Mouse (Mus musculus): ENCODE results near the gene Mymx. TPM values are rescaled to one million over a fixed set of nuclear protein-coding genes. Genes with fewer than 3 reads are reported as not detected.

The Mymx gene
- polyA plus RNA-seq, 1 experiment from 2014 or later, result 7.4 TPM

- Histone ChIP-seq H3K4me3 (ENCODE audit: low read length) (peak overlapping the region; percentile 11), H3K9ac (replicated peaks; ENCODE audit: low read length) (peak overlapping the region; percentile 56), H3K27ac (ENCODE audit: low read length) (peak overlapping the region; percentile 66)
Observed at GRCm38 (mm10) chr17:45592606-45593431, 9.1 kb downstream of the Mymx start.

GRCm38 (mm10) chr17:45591701-45592605, 9.9 kb downstream of the Mymx start:
- Histone ChIP-seq H3K9me3 (ENCODE audit: low read length) (peaks cover 3% of the 10 kb centered on the region; the same call in 1 of the 2 replicates), H3K4me2 (replicated peaks; ENCODE audit: low read depth, low read length) (peak overlapping the region; percentile 100), H3K36me3 (ENCODE audit: insufficient read depth, low read length) (peaks cover 24% of the 10 kb centered on the region), H3K27ac (ENCODE audit: low read length) (peak overlapping the region; percentile 66), H3K27me3 (ENCODE audit: insufficient read depth, low read length) (no peaks in the 10 kb centered on the region), H3K9ac (replicated peaks; ENCODE audit: low read length) (peak overlapping the region; percentile 56), H3K4me3 (ENCODE audit: low read length) (no peak overlapping the region), H3K4me1 (ENCODE audit: insufficient read depth, low read length) (peaks cover 55% of the 10 kb centered on the region)
- 42% methylated on average over 16 of the region's 16 CpGs for WGBS
- peak; percentile 22; the same call in 1 of the 2 replicates for ATAC-seq (ENCODE audit: low FRiP score, low TSS enrichment)

More at GRCm38 (mm10) chr17:45592606-45593431, 9.1 kb downstream of the Mymx start:
- H3K4me1 ChIP-seq (ENCODE audit: insufficient read depth, low read length), result peaks cover 58% of the 10 kb centered on the region
- H3K36me3 ChIP-seq (ENCODE audit: insufficient read depth, low read length), result peaks cover 20% of the 10 kb centered on the region
- no peaks in the 10 kb centered on the region for H3K27me3 ChIP-seq (ENCODE audit: insufficient read depth, low read length)
- H3K9me3 ChIP-seq (ENCODE audit: low read length), result no peaks in the 10 kb centered on the region
- WGBS, result 51% methylated on average over 8 of the region's 8 CpGs
- no peak for ATAC-seq (ENCODE audit: low FRiP score, low TSS enrichment)
- peak overlapping the region; percentile 100 for H3K4me2 ChIP-seq (replicated peaks; ENCODE audit: low read depth, low read length)

- ATAC-seq (ENCODE audit: low FRiP score, low TSS enrichment), result no peak
- H3K4me2 ChIP-seq (replicated peaks; ENCODE audit: low read depth, low read length), result no peak overlapping the region
- WGBS, result 77% methylated on average over 6 of the region's 6 CpGs
Observed at GRCm38 (mm10) chr17:45590410-45590809, 11.5 kb downstream of the Mymx start.

GRCm38 (mm10) chr17:45589844-45590243, 12.1 kb downstream of the Mymx start:
- H3K4me3 ChIP-seq (ENCODE audit: low read length), result no peak overlapping the region
- no peak overlapping the region for H3K27ac ChIP-seq (ENCODE audit: low read length)
- no peak overlapping the region for H3K9ac ChIP-seq (replicated peaks; ENCODE audit: low read length)
- H3K4me2 ChIP-seq (replicated peaks; ENCODE audit: low read depth, low read length), result no peak overlapping the region
- no peaks in the 10 kb centered on the region for H3K27me3 ChIP-seq (ENCODE audit: insufficient read depth, low read length)
- no peak for ATAC-seq (ENCODE audit: low FRiP score, low TSS enrichment)
- H3K4me1 ChIP-seq (ENCODE audit: insufficient read depth, low read length), result peaks cover 48% of the 10 kb centered on the region
- H3K9me3 ChIP-seq (ENCODE audit: low read length), result peaks cover 9% of the 10 kb centered on the region; the same call in 1 of the 2 replicates
- WGBS, result 82% methylated on average over 8 of the region's 8 CpGs
- peaks cover 32% of the 10 kb centered on the region for H3K36me3 ChIP-seq (ENCODE audit: insufficient read depth, low read length)

More at GRCm38 (mm10) chr17:45590410-45590809, 11.5 kb downstream of the Mymx start:
- no peak overlapping the region for H3K27ac ChIP-seq (ENCODE audit: low read length)
- peaks cover 46% of the 10 kb centered on the region for H3K4me1 ChIP-seq (ENCODE audit: insufficient read depth, low read length)
- no peak overlapping the region for H3K4me3 ChIP-seq (ENCODE audit: low read length)
- H3K27me3 ChIP-seq (ENCODE audit: insufficient read depth, low read length), result no peaks in the 10 kb centered on the region
- H3K9ac ChIP-seq (replicated peaks; ENCODE audit: low read length), result no peak overlapping the region
- peaks cover 9% of the 10 kb centered on the region; the same call in 1 of the 2 replicates for H3K9me3 ChIP-seq (ENCODE audit: low read length)
- H3K36me3 ChIP-seq (ENCODE audit: insufficient read depth, low read length), result peaks cover 32% of the 10 kb centered on the region

GRCm38 (mm10) chr17:45589236-45589635, 12.7 kb downstream of the Mymx start:
- WGBS, result over 99% methylated on average over 7 of the region's 7 CpGs
- peaks cover 48% of the 10 kb centered on the region for H3K4me1 ChIP-seq (ENCODE audit: insufficient read depth, low read length)
- ATAC-seq (ENCODE audit: low FRiP score, low TSS enrichment), result no peak

GRCm38 (mm10) chr17:45588370-45588769, 13.5 kb downstream of the Mymx start:
- Histone ChIP-seq H3K9ac (replicated peaks; ENCODE audit: low read length) (no peak overlapping the region), H3K27me3 (ENCODE audit: insufficient read depth, low read length) (no peaks in the 10 kb centered on the region), H3K4me3 (ENCODE audit: low read length) (no peak overlapping the region), H3K4me1 (ENCODE audit: insufficient read depth, low read length) (peaks cover 44% of the 10 kb centered on the region), H3K4me2 (replicated peaks; ENCODE audit: low read depth, low read length) (no peak overlapping the region), H3K36me3 (ENCODE audit: insufficient read depth, low read length) (peaks cover 32% of the 10 kb centered on the region), H3K9me3 (ENCODE audit: low read length) (peaks cover 9% of the 10 kb centered on the region; the same call in 1 of the 2 replicates), H3K27ac (ENCODE audit: low read length) (no peak overlapping the region)
- no peak for ATAC-seq (ENCODE audit: low FRiP score, low TSS enrichment)
- WGBS, result 85% methylated on average over 7 of the region's 7 CpGs

More at GRCm38 (mm10) chr17:45589236-45589635, 12.7 kb downstream of the Mymx start:
- Histone ChIP-seq H3K36me3 (ENCODE audit: insufficient read depth, low read length) (peaks cover 32% of the 10 kb centered on the region), H3K9me3 (ENCODE audit: low read length) (peaks cover 9% of the 10 kb centered on the region; the same call in 1 of the 2 replicates), H3K4me3 (ENCODE audit: low read length) (no peak overlapping the region), H3K4me2 (replicated peaks; ENCODE audit: low read depth, low read length) (no peak overlapping the region), H3K27me3 (ENCODE audit: insufficient read depth, low read length) (no peaks in the 10 kb centered on the region), H3K27ac (ENCODE audit: low read length) (no peak overlapping the region), H3K9ac (replicated peaks; ENCODE audit: low read length) (no peak overlapping the region)

GRCm38 (mm10) chr17:45586449-45586837, 15.5 kb downstream of the Mymx start:
- 92% methylated on average over 3 of the region's 3 CpGs for WGBS
- no peak overlapping the region for H3K9ac ChIP-seq (replicated peaks; ENCODE audit: low read length)
- ATAC-seq (ENCODE audit: low FRiP score, low TSS enrichment), result no peak
- peaks cover 29% of the 10 kb centered on the region for H3K4me1 ChIP-seq (ENCODE audit: insufficient read depth, low read length)
- peaks cover 9% of the 10 kb centered on the region; the same call in 1 of the 2 replicates for H3K9me3 ChIP-seq (ENCODE audit: low read length)
- H3K36me3 ChIP-seq (ENCODE audit: insufficient read depth, low read length), result peaks cover 32% of the 10 kb centered on the region
- no peak overlapping the region for H3K4me3 ChIP-seq (ENCODE audit: low read length)
- H3K27me3 ChIP-seq (ENCODE audit: insufficient read depth, low read length), result no peaks in the 10 kb centered on the region
- no peak overlapping the region; the same call in 1 of the 2 replicates for H3K27ac ChIP-seq (ENCODE audit: low read length)
- H3K4me2 ChIP-seq (replicated peaks; ENCODE audit: low read depth, low read length), result no peak overlapping the region

- ATAC-seq (ENCODE audit: low FRiP score, low TSS enrichment), result 0 out of 2 replicates have a peak, but pooled peaks have one; percentile 2
- Histone ChIP-seq H3K4me2 (replicated peaks; ENCODE audit: low read depth, low read length) (no peak overlapping the region), H3K27me3 (ENCODE audit: insufficient read depth, low read length) (no peaks in the 10 kb centered on the region), H3K4me3 (ENCODE audit: low read length) (no peak overlapping the region), H3K9ac (replicated peaks; ENCODE audit: low read length) (0 out of 2 replicates have a peak overlapping the region, but pooled peaks have one; percentile 0), H3K9me3 (ENCODE audit: low read length) (peaks cover 9% of the 10 kb centered on the region; the same call in 1 of the 2 replicates), H3K36me3 (ENCODE audit: insufficient read depth, low read length) (peaks cover 32% of the 10 kb centered on the region), H3K27ac (ENCODE audit: low read length) (peak overlapping the region; percentile 84), H3K4me1 (ENCODE audit: insufficient read depth, low read length) (peaks cover 31% of the 10 kb centered on the region)
- 77% methylated on average over 23 of the region's 23 CpGs for WGBS
Observed at GRCm38 (mm10) chr17:45585725-45586448, 16.0 kb downstream of the Mymx start.

Data from kidney, embryonic 16.5 days (tissue).